Mouse (Mus musculus) gastrocnemius, adult 8-10 months (tissue): Measurements from ENCODE around the gene Ms4a13. TPM values are rescaled to one million over a fixed set of nuclear protein-coding genes. Genes with fewer than 3 reads are reported as not detected.
"Not testable (repeated sequence)": the region's sequence is repeated elsewhere in the genome, so short reads cannot be mapped to it uniquely, and the experiment has no call there.

Experiments
- DNase-seq, 2 experiments: peaks; one replicate each; pipeline ENCODE4 v3.0.0; 2022; ENCODE audit warnings: low spot score in 2 of 2
- total RNA-seq, 4 experiments: library from RNA; stranded (reverse); gene quantifications; 2 replicates each; pipeline ENCODE4 v1.2.4; 2022

Gene Ms4a13
- total RNA-seq, result not detected

- no peak for DNase-seq
These were observed at the start of gene Ms4a13 for GRCm38 (mm10) chr19:11196546-11196945. Gene Ms4a13 (minus strand): TSS chr19:11196737.

GRCm38 (mm10) chr19:11244230-11244629 is 47.7 kb upstream of the Ms4a13 start:
- no peak for DNase-seq

GRCm38 (mm10) chr19:11242560-11242959 is 46.0 kb upstream of the Ms4a13 start:
- DNase-seq, result no peak

GRCm38 (mm10) chr19:11235820-11236219 is 39.3 kb upstream of the Ms4a13 start:
- no peak for DNase-seq

GRCm38 (mm10) chr19:11234921-11235735 is 38.6 kb upstream of the Ms4a13 start:
- no peak for DNase-seq

- no peak for DNase-seq
These were observed 37.7 kb upstream of the Ms4a13 start for GRCm38 (mm10) chr19:11234244-11234643.

- DNase-seq, result no peak
These were observed 35.8 kb upstream of the Ms4a13 start, which contains the start of gene Ms4a12 for GRCm38 (mm10) chr19:11232348-11232747. Gene Ms4a12 (minus strand): TSS chr19:11232448.

- DNase-seq, result no peak
These were observed 4.0 kb downstream of the Ms4a13 start for GRCm38 (mm10) chr19:11192552-11192951.

GRCm38 (mm10) chr19:11184121-11184520 is 12.4 kb downstream of the Ms4a13 start:
- no peak for DNase-seq

- no peak for DNase-seq
These were observed 19.1 kb downstream of the Ms4a13 start for GRCm38 (mm10) chr19:11177464-11177863.

- no peak for DNase-seq
These were observed 31.4 kb downstream of the Ms4a13 start, which contains the start of gene 1700025F22Rik for GRCm38 (mm10) chr19:11165172-11165571. Gene 1700025F22Rik (minus strand): TSS chr19:11165320.

- not testable (repeated sequence) for DNase-seq
These were observed 38.6 kb downstream of the Ms4a13 start for GRCm38 (mm10) chr19:11157890-11158289.

GRCm38 (mm10) chr19:11135336-11135735 is 61.2 kb downstream of the Ms4a13 start:
- no peak for DNase-seq

GRCm38 (mm10) chr19:11134852-11135251 is 61.7 kb downstream of the Ms4a13 start:
- no peak for DNase-seq

GRCm38 (mm10) chr19:11130776-11131175 is 65.8 kb downstream of the Ms4a13 start, which contains the start of gene 1700017D01Rik:
Gene 1700017D01Rik (minus strand): TSS chr19:11130876.
- not testable (repeated sequence) for DNase-seq

- no peak for DNase-seq
These were observed 66.8 kb downstream of the Ms4a13 start for GRCm38 (mm10) chr19:11129702-11130101.

GRCm38 (mm10) chr19:11121016-11121420 is 75.5 kb downstream of the Ms4a13 start:
- not testable (repeated sequence) for DNase-seq

Other genes starting within 250 kb of the Ms4a13 start
- 10 to 100 TPM; 13.4 to 14.5 (median 13.9) TPM for gene Ccdc86, start 247.5 kb downstream of the Ms4a13 start, total RNA-seq
- not detected for gene Ms4a10, start 222.1 kb downstream of the Ms4a13 start, total RNA-seq
- not detected for gene Ms4a15, start 203.5 kb downstream of the Ms4a13 start, total RNA-seq
- gene Ms4a18, start 178.7 kb downstream of the Ms4a13 start, total RNA-seq, result not detected
- under 1 TPM in 3 of 4 experiments, not detected in 1; 0.36 to 0.56 (median 0.39) TPM for gene Ms4a8a, start 115.6 kb downstream of the Ms4a13 start, total RNA-seq
- gene 1700017D01Rik, start 65.9 kb downstream of the Ms4a13 start, total RNA-seq, result not detected
- not detected for gene 1700025F22Rik, start 31.4 kb downstream of the Ms4a13 start, total RNA-seq
- gene Ms4a12, start 35.7 kb upstream of the Ms4a13 start, total RNA-seq, result not detected
- gene Ms4a1, start 69.5 kb upstream of the Ms4a13 start, total RNA-seq, result not detected
- gene Ms4a5, start 87.1 kb upstream of the Ms4a13 start, total RNA-seq, result not detected
- not detected for gene Ms4a14, start 117.7 kb upstream of the Ms4a13 start, total RNA-seq
- under 1 TPM in 2 of 4 experiments, not detected in 2; 0.36 to 0.63 TPM for gene Ms4a7, start 139.4 kb upstream of the Ms4a13 start, total RNA-seq
- gene Ms4a4a, start 178.8 kb upstream of the Ms4a13 start, total RNA-seq, result 1 to 10 TPM in 2 of 4 experiments, under 1 TPM in 1, not detected in 1; 0.39 to 1.6 (median 1.4) TPM
- not detected for gene Ms4a4c, start 208.0 kb upstream of the Ms4a13 start, total RNA-seq
- gene Ms4a4b, start 246.8 kb upstream of the Ms4a13 start, total RNA-seq, result not detected